Mouse (Mus musculus) MEL (cell line): ENCODE measurements at regions not wholly inside any gene's neighbourhood (a gene's known extent, or its start where the extent isn't known, plus 50 kb on each side); places are given as distances from the start of the nearest gene placed in this dataset.

Source experiments
- EP300 ChIP-seq, 2 experiments: IDR thresholded peaks; 2 replicates each; pipeline ENCODE4 v1.6.1; 2011; ENCODE audit warnings: improper control_type of control experiment in 2 of 2, low read length in 2 of 2, low read depth in 1 of 2, mild to moderate bottlenecking in 1 of 2
- ETS1 ChIP-seq: IDR thresholded peaks from 2 replicates; pipeline ENCODE4 v1.6.1; 2012; ENCODE audit warnings: low read depth, mild to moderate bottlenecking, inconsistent platforms, low read length, improper control_type of control experiment, moderate library complexity
- GATA1 ChIP-seq: IDR thresholded peaks from 2 replicates; pipeline ENCODE4 v1.6.1; 2011; ENCODE audit warnings: low read depth, low read length, improper control_type of control experiment
- MAX ChIP-seq: IDR thresholded peaks from 2 replicates; pipeline ENCODE4 v1.6.1; 2011; ENCODE audit warnings: low read length, improper control_type of control experiment
- POLR2A ChIP-seq, 2 experiments: IDR thresholded peaks; 2 replicates each; pipeline ENCODE4 v1.6.1; 2011 to 2012; ENCODE audit warnings: low read length in 2 of 2, mild to moderate bottlenecking in 2 of 2, control low read depth in 1 of 2, improper control_type of control experiment in 1 of 2, low read depth in 1 of 2, moderate library complexity in 1 of 2; ENCODE audit not compliant: control insufficient read depth in 1 of 2, insufficient read depth in 1 of 2, poor library complexity in 1 of 2
- TAL1 ChIP-seq: IDR thresholded peaks from 2 replicates; pipeline ENCODE4 v1.6.1; 2012; ENCODE audit warnings: mild to moderate bottlenecking, inconsistent platforms, low read length, moderate library complexity, mixed read lengths
- ZC3H11A ChIP-seq: IDR thresholded peaks from 2 replicates; pipeline ENCODE4 v1.6.1; 2012; ENCODE audit warnings: low read depth, mild to moderate bottlenecking, inconsistent platforms, low read length, improper control_type of control experiment
- ZNF384 ChIP-seq: IDR thresholded peaks from 2 replicates; pipeline ENCODE4 v1.6.1; 2012; ENCODE audit warnings: low read depth, mild to moderate bottlenecking, inconsistent platforms, low read length, improper control_type of control experiment

DNA sequence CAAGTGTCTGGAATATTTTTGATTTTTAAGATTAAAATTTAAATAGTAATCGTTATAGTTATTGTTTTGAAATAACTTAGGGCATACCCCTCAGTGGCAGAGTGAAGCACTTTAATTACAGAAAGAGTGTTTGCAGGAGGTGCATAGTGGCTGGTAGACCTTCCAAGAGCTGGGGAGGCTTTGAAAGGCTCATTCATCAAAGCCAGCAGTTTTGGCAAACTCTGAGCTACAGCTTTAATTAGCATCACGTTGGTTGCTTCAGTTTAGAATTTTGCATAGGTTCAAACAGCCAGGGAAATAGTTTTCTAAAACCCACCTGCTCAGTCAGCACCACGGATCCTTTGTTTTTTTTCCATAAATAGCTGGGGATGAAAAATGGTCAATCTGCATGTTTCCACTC is 113.5 kb downstream of the Nus1 start:
- TF ChIP-seq MAX, result no peak
- no peak for TF ChIP-seq GATA1
- TF ChIP-seq ZNF384, result no peak
- TF ChIP-seq ETS1, result no peak
- no peak for TF ChIP-seq EP300 (IDR thresholded peaks at IDR 0.05; ENCODE audit: low read depth in 1 of 2, low read length in 2 of 2)
- TF ChIP-seq POLR2A (IDR thresholded peaks at IDR 0.05; ENCODE audit: control insufficient read depth in 1 of 2, insufficient read depth in 1 of 2, low read depth in 1 of 2, low read length in 2 of 2, poor library complexity in 1 of 2), result no peak
- TF ChIP-seq ZC3H11A, result no peak
- no peak for TF ChIP-seq TAL1
